Mouse (Mus musculus) midbrain, embryonic 14.5 days (tissue): ENCODE measurements around the gene Edc4. TPM values are rescaled to one million over a fixed set of nuclear protein-coding genes. Genes with fewer than 3 reads are reported as not detected.

Source experiments
- ATAC-seq: fragments of 200-750 bp; cut with Nextera tagmentation; 2 replicates; pipeline ENCODE4 v1.8.0; 2017; ENCODE audit warnings: moderate number of reproducible peaks, moderate library complexity; ENCODE audit not compliant: low FRiP score, low TSS enrichment
- DNase-seq: peaks from one replicate; pipeline ENCODE4 v3.0.0-alpha.2; 2015
- H3K27ac ChIP-seq: fragments of 300-500 bp; sonication (generic); replicated peaks from 2 replicates; pipeline ENCODE4 v1.5.1; 2014; ENCODE audit warnings: mild to moderate bottlenecking, low read depth, low read length, moderate library complexity
- H3K27me3 ChIP-seq: fragments of 300-500 bp; sonication (generic); 2 replicates; pipeline ENCODE4 v1.6.1; 2014; ENCODE audit warnings: low read length, control low read depth, mixed read lengths; ENCODE audit not compliant: control insufficient read depth, insufficient read depth
- H3K36me3 ChIP-seq: fragments of 300-500 bp; sonication (generic); 2 replicates; pipeline ENCODE4 v1.6.1; 2014; ENCODE audit warnings: low read length, control low read depth; ENCODE audit not compliant: control insufficient read depth, insufficient read depth
- H3K4me1 ChIP-seq: fragments of 300-500 bp; sonication (generic); 2 replicates; pipeline ENCODE4 v1.6.1; 2014; ENCODE audit warnings: mild to moderate bottlenecking, antibody characterized with exemption, low read length, control low read depth; ENCODE audit not compliant: control insufficient read depth, insufficient read depth
- H3K4me2 ChIP-seq: fragments of 300-500 bp; sonication (generic); 2 replicates; pipeline ENCODE4 v1.6.1; 2014; ENCODE audit warnings: mild to moderate bottlenecking, low read length, moderate library complexity
- H3K4me3 ChIP-seq: fragments of 300-500 bp; sonication (generic); replicated peaks from 2 replicates; pipeline ENCODE4 v1.5.1; 2014; ENCODE audit warnings: low read depth, low read length
- H3K9ac ChIP-seq: fragments of 300-500 bp; sonication (generic); replicated peaks from 2 replicates; pipeline ENCODE4 v1.6.1; 2014; ENCODE audit warnings: mild to moderate bottlenecking, low read length, moderate library complexity
- H3K9me3 ChIP-seq: fragments of 300-500 bp; sonication (generic); 2 replicates; pipeline ENCODE4 v1.6.1; 2016; ENCODE audit warnings: low read length, control low read depth, mixed read lengths; ENCODE audit not compliant: control insufficient read depth
- whole genome bisulfite sequencing: fragments of 180-500 bp; shearing (Covaris S2); extraction: QIAGEN DNeasy Blood & Tissue Kit; methylation state at CpG from one replicate; pipeline ENCODE4 v1.1.7; 2014; 5-methylcytosine and 5-hydroxymethylcytosine counted together
- polyA plus RNA-seq: library from polyadenylated mRNA; unstranded; fragments of >200 nt; fragmentation: Nextera tagmentation; extraction: Ambion mirVana; gene quantifications from 2 replicates; pipeline ENCODE4 v1.2.1, GENCODE M21; 2014

Gene Edc4
- polyA plus RNA-seq, 1 experiment from 2014 or later: 49.2 TPM

GRCm38 (mm10) chr8:105897801-105898480 lies 17.3 kb downstream of the Edc4 start:
- Histone ChIP-seq H3K27ac (no peak overlapping the region), H3K9ac (no peak overlapping the region), H3K4me1 (peaks cover 13% of the 10 kb centered on the region), H3K36me3 (peaks cover 13% of the 10 kb centered on the region), H3K27me3 (no peaks in the 10 kb centered on the region), H3K9me3 (no peaks in the 10 kb centered on the region), H3K4me3 (no peak overlapping the region), H3K4me2 (no peak overlapping the region)
- no peak for ATAC-seq
- no peak for DNase-seq
- 81% methylated on average over 9 of the region's 9 CpGs for WGBS

DNA sequence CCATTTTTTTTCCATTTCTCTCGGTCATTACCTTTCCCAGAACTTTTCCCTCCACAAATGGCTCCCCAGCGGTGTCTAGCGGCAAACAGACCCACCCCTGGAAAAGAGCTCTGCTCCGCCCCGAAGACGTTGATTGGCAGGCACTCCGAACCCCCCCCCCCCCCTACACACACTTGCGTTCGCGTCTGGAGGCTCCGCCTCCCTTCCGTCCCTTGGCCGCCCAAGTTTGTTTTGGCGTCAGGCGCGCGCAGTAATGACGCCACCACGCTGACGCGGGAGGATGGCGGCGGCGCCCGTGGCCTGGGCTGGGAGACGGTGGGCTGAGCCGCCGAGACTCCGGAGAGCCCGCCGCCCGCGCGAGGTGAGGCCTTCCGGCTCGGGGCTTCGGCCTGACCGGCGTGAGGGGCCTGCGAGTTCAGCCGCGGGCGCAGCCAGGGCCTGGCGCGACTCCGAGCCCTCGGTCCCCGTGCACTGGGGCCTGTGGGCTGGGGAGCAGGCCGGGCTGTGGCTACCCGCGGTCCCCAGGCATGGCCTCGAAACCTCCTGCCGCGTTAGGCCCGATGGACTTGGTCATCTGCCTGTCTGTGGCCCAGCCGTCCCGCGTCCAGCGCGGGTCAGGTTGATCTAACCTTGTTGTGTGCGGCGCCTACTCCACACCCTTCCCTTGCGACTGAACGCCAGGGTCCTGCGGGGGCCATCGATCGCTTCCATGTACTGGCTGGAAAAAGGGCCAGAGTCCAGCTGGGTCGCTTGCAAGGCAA lies 19.7 kb downstream of the Edc4 start, which contains the start of gene Pskh1:
TSS of gene Pskh1 (plus strand) at position 262 of the 761 bp plus-strand sequence.
- Histone ChIP-seq H3K4me3 (peak within 1 kb of the TSS; percentile 89), H3K4me1 (peaks cover 6% of the 10 kb centered on the region), H3K36me3 (0 out of 2 replicates have a peak, but pooled peaks cover under 1% of the 10 kb centered on the region), H3K9me3 (no peaks in the 10 kb centered on the region), H3K27ac (peak within 1 kb of the TSS; percentile 91), H3K9ac (peak within 1 kb of the TSS; percentile 98), H3K4me2 (peak within 1 kb of the TSS; percentile 89), H3K27me3 (no peaks in the 10 kb centered on the region)
- peak; percentile 97 for DNase-seq
- ATAC-seq: peak; percentile 94
- under 1% methylated on average over 68 of the region's 68 CpGs for WGBS

DNA sequence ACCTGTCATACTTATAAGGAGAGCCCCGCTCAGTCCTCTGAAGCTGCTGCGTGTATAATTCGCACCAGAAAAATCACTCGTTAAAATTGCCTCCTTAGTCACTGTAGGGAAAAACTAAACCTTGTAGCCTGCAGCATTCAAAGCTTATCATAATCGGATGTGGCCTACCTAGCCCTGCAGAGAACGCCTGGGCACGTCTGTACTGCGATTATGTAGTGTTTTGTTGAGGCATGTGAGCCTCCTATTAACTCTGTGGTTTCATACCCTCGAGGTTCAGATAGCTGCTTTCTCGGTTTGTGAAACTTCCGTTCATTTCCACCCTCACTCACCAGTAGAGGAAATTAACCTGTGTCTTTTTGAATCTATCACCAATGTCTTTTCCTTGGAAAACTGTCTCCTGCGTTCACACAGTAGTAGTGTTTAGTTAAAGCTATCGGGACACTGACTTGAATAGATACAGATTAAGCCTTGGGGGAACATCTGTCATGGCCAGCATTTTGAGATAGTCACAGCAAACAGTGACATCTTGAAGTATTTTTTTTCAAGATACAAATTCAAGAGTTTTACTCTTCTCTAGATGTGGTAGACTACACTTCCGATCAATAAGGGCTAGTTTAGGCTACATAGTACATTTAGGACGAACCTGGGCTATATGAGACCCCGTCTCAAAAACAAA lies 20.4 kb downstream of the Edc4 start:
- 39% methylated on average over 16 of the region's 16 CpGs for WGBS
- DNase-seq: no peak

GRCm38 (mm10) chr8:105919390-105919789 lies 38.7 kb downstream of the Edc4 start:
- 93% methylated on average over 3 of the region's 3 CpGs for WGBS
- no peaks in the 10 kb centered on the region for H3K4me1 ChIP-seq
- H3K36me3 ChIP-seq: peaks cover 21% of the 10 kb centered on the region; the same call in 1 of the 2 replicates
- no peak overlapping the region for H3K27ac ChIP-seq
- no peak overlapping the region for H3K9ac ChIP-seq
- no peak overlapping the region for H3K4me2 ChIP-seq
- no peak overlapping the region for H3K4me3 ChIP-seq
- ATAC-seq (no peak), DNase-seq (no peak)
- H3K27me3 ChIP-seq: no peaks in the 10 kb centered on the region
- no peaks in the 10 kb centered on the region for H3K9me3 ChIP-seq

More for the DNA sequence above, 20.4 kb downstream of the Edc4 start:
- no peaks in the 10 kb centered on the region for H3K9me3 ChIP-seq
- peak overlapping the region; percentile 89 for H3K4me2 ChIP-seq
- no peak for ATAC-seq
- H3K36me3 ChIP-seq: no peaks in the 10 kb centered on the region
- H3K27me3 ChIP-seq: no peaks in the 10 kb centered on the region
- peak overlapping the region; percentile 89 for H3K4me3 ChIP-seq
- peak overlapping the region; percentile 98 for H3K9ac ChIP-seq
- H3K27ac ChIP-seq: peak overlapping the region; percentile 91
- peaks cover 6% of the 10 kb centered on the region for H3K4me1 ChIP-seq

DNA sequence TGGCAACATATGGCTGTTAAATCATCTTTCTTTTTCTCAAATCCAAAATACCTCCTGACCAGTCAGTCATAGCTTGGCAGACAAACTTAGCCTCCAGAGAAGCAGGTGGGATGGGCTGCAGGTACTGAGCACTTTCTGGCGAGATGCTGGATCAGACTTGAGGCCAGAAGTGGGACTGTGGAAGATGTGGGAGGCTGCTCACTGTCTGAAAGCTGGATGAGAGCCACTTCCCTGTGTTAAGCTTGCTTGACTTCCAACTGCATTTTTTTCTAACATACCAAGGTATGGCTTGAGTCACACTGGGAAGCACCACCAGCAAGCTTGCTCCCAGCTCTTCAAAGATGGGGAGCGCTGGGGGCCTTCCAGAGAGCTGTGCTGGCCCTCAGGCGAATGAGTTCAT lies 44.4 kb downstream of the Edc4 start:
- DNase-seq (no peak), ATAC-seq (no peak)
- H3K27me3 ChIP-seq: no peaks in the 10 kb centered on the region
- H3K4me1 ChIP-seq: no peaks in the 10 kb centered on the region
- H3K36me3 ChIP-seq: peaks cover 6% of the 10 kb centered on the region
- no peaks in the 10 kb centered on the region for H3K9me3 ChIP-seq
- no peak overlapping the region for H3K4me2 ChIP-seq
- H3K4me3 ChIP-seq: no peak overlapping the region
- H3K27ac ChIP-seq: no peak overlapping the region
- H3K9ac ChIP-seq: no peak overlapping the region
- 79% methylated on average over 3 of the region's 3 CpGs for WGBS

- peak overlapping the region; percentile 26 for H3K9ac ChIP-seq
- H3K4me2 ChIP-seq: no peak overlapping the region
- no peaks in the 10 kb centered on the region for H3K27me3 ChIP-seq
- H3K4me3 ChIP-seq: no peak overlapping the region
- H3K4me1 ChIP-seq: no peaks in the 10 kb centered on the region
- peak overlapping the region; percentile 50 for H3K27ac ChIP-seq
- DNase-seq: peak; percentile 88
- no peaks in the 10 kb centered on the region for H3K9me3 ChIP-seq
- peaks cover 15% of the 10 kb centered on the region for H3K36me3 ChIP-seq
- WGBS: 18% methylated on average over 8 of the region's 8 CpGs
- ATAC-seq: peak; percentile 66
These were observed 49.9 kb downstream of the Edc4 start for GRCm38 (mm10) chr8:105930602-105931001.

DNA sequence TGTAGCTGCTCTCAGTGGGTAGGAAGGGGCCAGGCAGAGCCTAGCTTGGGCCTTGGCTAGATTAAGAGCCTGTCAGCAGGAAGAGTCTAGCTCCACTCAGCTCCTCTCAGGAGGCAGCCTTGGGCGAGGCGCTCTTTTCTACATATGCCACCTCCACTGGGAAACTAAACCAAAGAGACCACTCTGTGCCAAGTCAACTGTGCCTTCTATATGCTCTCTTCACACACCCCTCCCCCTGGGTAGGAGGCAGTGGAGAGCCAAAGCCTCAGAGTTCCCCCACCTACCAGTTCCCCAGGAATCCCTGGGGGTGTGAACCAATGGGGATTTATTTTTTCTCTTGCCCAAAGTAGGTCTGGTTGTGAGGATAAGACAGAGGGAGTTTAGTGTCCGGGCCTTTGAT lies 50.6 kb downstream of the Edc4 start:
- H3K27ac ChIP-seq: no peak overlapping the region
- H3K4me2 ChIP-seq: no peak overlapping the region
- no peak overlapping the region for H3K4me3 ChIP-seq
- H3K9ac ChIP-seq: no peak overlapping the region
- no peaks in the 10 kb centered on the region for H3K27me3 ChIP-seq
- H3K4me1 ChIP-seq: peaks cover 7% of the 10 kb centered on the region
- no peaks in the 10 kb centered on the region for H3K9me3 ChIP-seq
- ATAC-seq (no peak), DNase-seq (no peak)
- 95% methylated on average over 3 of the region's 3 CpGs for WGBS
- H3K36me3 ChIP-seq: peaks cover 15% of the 10 kb centered on the region

DNA sequence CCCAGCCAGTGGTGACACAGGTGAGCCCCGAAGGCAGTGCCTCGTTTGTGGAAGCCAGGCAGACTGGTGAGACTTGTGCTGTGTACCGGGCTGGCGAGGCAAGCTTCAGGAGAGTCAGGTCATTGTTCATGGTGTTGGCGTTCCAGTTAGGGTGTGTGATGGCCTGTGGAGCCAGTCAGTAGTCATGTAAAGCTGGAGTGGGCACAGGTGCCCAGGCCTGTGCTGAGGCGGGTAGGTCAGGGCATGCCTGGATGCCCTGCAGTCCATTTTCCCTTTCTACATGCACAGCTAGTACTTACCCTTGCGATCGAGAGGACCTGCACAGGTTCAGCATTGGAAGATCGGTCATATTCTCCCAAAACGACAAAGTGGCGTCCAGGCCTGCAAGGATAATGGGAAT lies 51.8 kb downstream of the Edc4 start:
- Histone ChIP-seq H3K4me2 (no peak overlapping the region), H3K9me3 (no peaks in the 10 kb centered on the region), H3K4me3 (no peak overlapping the region), H3K27me3 (no peaks in the 10 kb centered on the region), H3K36me3 (peaks cover 15% of the 10 kb centered on the region), H3K4me1 (peaks cover 9% of the 10 kb centered on the region), H3K9ac (no peak overlapping the region), H3K27ac (no peak overlapping the region)
- ATAC-seq (no peak), DNase-seq (no peak)
- 90% methylated on average over 11 of the region's 11 CpGs for WGBS
